In genomic region chr9:29962978-29963377, GRCm38 (mm10) we compare ENCODE assay signal across 8 mouse cellular contexts. TPM values are rescaled to one million over a fixed set of nuclear protein-coding genes. Genes with fewer than 3 reads are reported as not detected.
DNase-seq lines count a peak whose midpoint lies in the region; ATAC-seq lines count a peak whose summit lies in the region.

TSS of gene Ntm (minus strand) at chr9:29963141.

- peak; percentile 74 for DNase-seq in Muller cell, postnatal 12 days (ENCODE audit: inconsistent ontology term)
- DNase-seq in forebrain, embryonic 14.5 days (ENCODE audit: low spot score), result peak; percentile 89
- DNase-seq in hindbrain, embryonic 14.5 days (ENCODE audit: low spot score), result peak; percentile 73
- peak; percentile 62 to 69 for DNase-seq in left cerebral cortex, postnatal 36 days (ENCODE audit: low spot score in 2 of 2)
- peak; percentile 20 for DNase-seq in neural tube, embryonic 11.5 days (ENCODE audit: low spot score)
- DNase-seq in c-Kit-positive CD71-positive TER-119-positive erythroid progenitor cells, embryonic 14.5 days (ENCODE audit: low spot score), result no peak
- DNase-seq in spleen, postnatal 10 days (ENCODE audit: low spot score in 2 of 2), result no peak

- H3K4me3 ChIP-seq in brown adipose tissue, adult 24 weeks (ENCODE audit: insufficient read depth, low read depth, low read length), result peak within 1 kb of the TSS; percentile 31
- peak within 1 kb of the TSS; percentile 50 for H3K4me3 ChIP-seq in forebrain, embryonic 14.5 days (ENCODE audit: low read depth, low read length)
- H3K4me3 ChIP-seq in hindbrain, embryonic 14.5 days (replicated peaks; ENCODE audit: low read length), result peak within 1 kb of the TSS; percentile 56
- H3K4me3 ChIP-seq in neural tube, embryonic 11.5 days (ENCODE audit: low read depth, low read length), result peak within 1 kb of the TSS; percentile 41

- H3K27ac ChIP-seq in brown adipose tissue, adult 24 weeks (replicated peaks; ENCODE audit: low read depth, low read length), result no peak within 1 kb of the TSS
- peak within 1 kb of the TSS; percentile 72 for H3K27ac ChIP-seq in forebrain, embryonic 14.5 days (ENCODE audit: low read depth, low read length)
- peak within 1 kb of the TSS; percentile 86 for H3K27ac ChIP-seq in hindbrain, embryonic 14.5 days
- no peak within 1 kb of the TSS for H3K27ac ChIP-seq in neural tube, embryonic 11.5 days (ENCODE audit: low read depth, low read length)

- 0 out of 2 replicates have a peak, but pooled peaks cover 2% of the 10 kb centered on the region for H3K27me3 ChIP-seq in forebrain, embryonic 14.5 days (replicated peaks; ENCODE audit: control insufficient read depth, insufficient read depth, low read length)
- no peaks in the 10 kb centered on the region for H3K27me3 ChIP-seq in hindbrain, embryonic 14.5 days (ENCODE audit: control insufficient read depth, insufficient read depth, low read length)
- peaks cover 8% of the 10 kb centered on the region; the same call in 1 of the 2 replicates for H3K27me3 ChIP-seq in neural tube, embryonic 11.5 days (ENCODE audit: control insufficient read depth, insufficient read depth, low read length)

- 1% methylated on average over 8 of the region's 8 CpGs for WGBS in forebrain, embryonic 14.5 days
- WGBS in hindbrain, embryonic 14.5 days, result 9% methylated on average over 8 of the region's 8 CpGs
- 24% methylated on average over 8 of the region's 8 CpGs for WGBS in neural tube, embryonic 11.5 days

- no peaks in the 10 kb centered on the region for H3K9me3 ChIP-seq in forebrain, embryonic 14.5 days (replicated peaks; ENCODE audit: control insufficient read depth, low read length)
- H3K9me3 ChIP-seq in hindbrain, embryonic 14.5 days (ENCODE audit: control insufficient read depth, low read length), result no peaks in the 10 kb centered on the region
- H3K9me3 ChIP-seq in neural tube, embryonic 11.5 days (ENCODE audit: control insufficient read depth, low read length), result no peaks in the 10 kb centered on the region

- peak within 1 kb of the TSS; percentile 70 for H3K9ac ChIP-seq in forebrain, embryonic 14.5 days (ENCODE audit: low read length)
- peak within 1 kb of the TSS; percentile 72 for H3K9ac ChIP-seq in hindbrain, embryonic 14.5 days
- peak within 1 kb of the TSS; percentile 54 for H3K9ac ChIP-seq in neural tube, embryonic 11.5 days (ENCODE audit: low read length)

- peak; percentile 83 for ATAC-seq in forebrain, embryonic 14.5 days
- peak; percentile 82 for ATAC-seq in hindbrain, embryonic 14.5 days (ENCODE audit: low FRiP score)
- ATAC-seq in neural tube, embryonic 11.5 days (ENCODE audit: insufficient read depth, low FRiP score, low TSS enrichment), result no peak

- H3K4me2 ChIP-seq in forebrain, embryonic 14.5 days (ENCODE audit: low read length), result peak within 1 kb of the TSS; percentile 84
- peak within 1 kb of the TSS; percentile 78 for H3K4me2 ChIP-seq in hindbrain, embryonic 14.5 days (replicated peaks)
- H3K4me2 ChIP-seq in neural tube, embryonic 11.5 days (ENCODE audit: low read depth), result peak within 1 kb of the TSS; percentile 87

- intact Hi-C loops in left cerebral cortex, postnatal 36 days (cut with DNase I), result loop anchor here (10.0 kb wide), 2 partner anchors 172 to 298 kb away; no protein-coding TSS in a partner anchor

- H3K36me3 ChIP-seq in forebrain, embryonic 14.5 days (ENCODE audit: control insufficient read depth, insufficient read depth, low read length), result no peaks in the 10 kb centered on the region
- H3K36me3 ChIP-seq in hindbrain, embryonic 14.5 days (replicated peaks; ENCODE audit: control insufficient read depth, insufficient read depth), result no peaks in the 10 kb centered on the region
- H3K36me3 ChIP-seq in neural tube, embryonic 11.5 days (ENCODE audit: control insufficient read depth, insufficient read depth, low read length), result no peaks in the 10 kb centered on the region

- H3K4me1 ChIP-seq in brown adipose tissue, adult 24 weeks (ENCODE audit: control insufficient read depth, insufficient read depth, insufficient read length, low read length), result no peaks in the 10 kb centered on the region
- peaks cover 4% of the 10 kb centered on the region; the same call in 1 of the 2 replicates for H3K4me1 ChIP-seq in forebrain, embryonic 14.5 days (ENCODE audit: control insufficient read depth, insufficient read depth, low read length)
- H3K4me1 ChIP-seq in hindbrain, embryonic 14.5 days (replicated peaks; ENCODE audit: control insufficient read depth, insufficient read depth, low read length), result peaks cover 31% of the 10 kb centered on the region
- H3K4me1 ChIP-seq in neural tube, embryonic 11.5 days (ENCODE audit: control insufficient read depth, insufficient read depth, low read length), result 0 out of 2 replicates have a peak, but pooled peaks cover 4% of the 10 kb centered on the region

RNA-seq across cellular contexts. Expression of gene Ntm, which starts in this region (rescaled TPM):
- polyA plus RNA-seq in brown adipose tissue, adult 24 weeks (2012; ENCODE audit: insufficient read depth, insufficient read length, missing spikeins), result 0.48 and 0.50 TPM in 2 replicates
- polyA plus RNA-seq in forebrain, embryonic 14.5 days (2014; fragmentation: Nextera tagmentation; extraction: Ambion mirVana), result 72.9 and 99.0 TPM in 2 replicates
- 194 and 196 TPM in 2 replicates for polyA plus RNA-seq in hindbrain, embryonic 14.5 days (2014; fragmentation: Nextera tagmentation; extraction: Ambion mirVana)
- total RNA-seq in left cerebral cortex, postnatal 36 days (2021), result 100 to 1,000 TPM; 278 to 286 TPM
- 22.0 and 22.6 TPM in 2 replicates for polyA plus RNA-seq in neural tube, embryonic 11.5 days (2014; fragmentation: Nextera tagmentation; extraction: Ambion mirVana)

Comparison
In these comparisons a context has a peak if more than half of its experiments do, and no peak if none do; other contexts are left out.
1. RNA of gene Ntm (polyA plus RNA-seq): 194 to 196 TPM in hindbrain, embryonic 14.5 days, 72.9 to 99.0 TPM in forebrain, embryonic 14.5 days and 22.0 to 22.6 TPM in neural tube, embryonic 11.5 days; 0.48 to 0.50 TPM in brown adipose tissue, adult 24 weeks; every median in the first group is over 10 times any median in the second.
2. DNase-seq: peak in Muller cell, postnatal 12 days (single experiment), forebrain, embryonic 14.5 days (single experiment), hindbrain, embryonic 14.5 days (single experiment), left cerebral cortex, postnatal 36 days (2 of 2) and neural tube, embryonic 11.5 days (single experiment); none in c-Kit-positive CD71-positive TER-119-positive erythroid progenitor cells, embryonic 14.5 days (single experiment) and spleen, postnatal 10 days (0 of 2).
3. H3K27ac ChIP-seq: peak in forebrain, embryonic 14.5 days (single experiment) and hindbrain, embryonic 14.5 days (single experiment); none in brown adipose tissue, adult 24 weeks (single experiment) and neural tube, embryonic 11.5 days (single experiment).
4. Peak in every context shown above with its lines, with median percentiles within 50 percentile points of each other: H3K4me3 ChIP-seq, H3K4me2 ChIP-seq and H3K9ac ChIP-seq.